Mouse (Mus musculus): ENCODE data around the gene Myom3.

Myom3 gene

DNA sequence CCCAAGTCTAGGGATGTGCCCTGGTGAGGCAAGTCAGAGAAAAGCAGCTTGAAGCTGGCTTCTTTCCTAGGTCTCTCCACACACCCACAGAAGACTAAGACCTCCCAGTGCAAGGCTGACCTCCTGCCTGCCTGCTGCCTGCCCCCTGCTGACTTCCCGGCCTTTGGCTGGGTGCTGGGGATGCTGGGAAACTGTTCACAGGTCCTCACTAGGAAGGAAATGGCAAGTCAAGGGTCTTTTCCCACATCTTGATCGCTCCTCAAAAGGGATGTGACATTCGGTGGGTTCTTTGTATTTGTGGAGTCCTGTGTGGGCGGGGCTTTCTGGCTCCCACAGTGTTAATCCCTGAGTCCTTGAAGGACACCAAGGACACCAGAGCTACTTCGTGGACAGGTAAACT lies 44.7 kb downstream of the Myom3 start:
- in situ Hi-C loops (cut with MseI, MboI): no loop called here

DNA sequence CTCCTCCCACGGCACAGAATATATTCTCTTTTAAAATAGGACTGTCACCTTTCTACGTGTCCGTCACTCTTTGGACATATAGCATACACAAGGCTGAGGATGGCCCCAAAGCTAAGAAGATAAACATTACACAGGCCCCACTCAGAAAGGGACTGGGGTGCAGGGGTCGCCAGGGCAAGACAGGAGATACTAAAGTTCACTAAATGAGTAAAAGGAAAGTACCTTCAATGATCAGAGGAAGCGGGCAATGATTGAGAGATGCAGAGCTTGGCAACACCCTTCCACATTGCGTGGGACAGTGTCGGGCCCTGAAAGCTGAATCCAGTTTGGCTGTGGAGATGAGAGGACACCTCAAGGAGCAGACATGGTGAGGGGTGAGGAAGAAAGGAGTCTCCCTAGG lies 55.4 kb downstream of the Myom3 start:
- in situ Hi-C loops (cut with MseI, MboI): no loop called here

DNA sequence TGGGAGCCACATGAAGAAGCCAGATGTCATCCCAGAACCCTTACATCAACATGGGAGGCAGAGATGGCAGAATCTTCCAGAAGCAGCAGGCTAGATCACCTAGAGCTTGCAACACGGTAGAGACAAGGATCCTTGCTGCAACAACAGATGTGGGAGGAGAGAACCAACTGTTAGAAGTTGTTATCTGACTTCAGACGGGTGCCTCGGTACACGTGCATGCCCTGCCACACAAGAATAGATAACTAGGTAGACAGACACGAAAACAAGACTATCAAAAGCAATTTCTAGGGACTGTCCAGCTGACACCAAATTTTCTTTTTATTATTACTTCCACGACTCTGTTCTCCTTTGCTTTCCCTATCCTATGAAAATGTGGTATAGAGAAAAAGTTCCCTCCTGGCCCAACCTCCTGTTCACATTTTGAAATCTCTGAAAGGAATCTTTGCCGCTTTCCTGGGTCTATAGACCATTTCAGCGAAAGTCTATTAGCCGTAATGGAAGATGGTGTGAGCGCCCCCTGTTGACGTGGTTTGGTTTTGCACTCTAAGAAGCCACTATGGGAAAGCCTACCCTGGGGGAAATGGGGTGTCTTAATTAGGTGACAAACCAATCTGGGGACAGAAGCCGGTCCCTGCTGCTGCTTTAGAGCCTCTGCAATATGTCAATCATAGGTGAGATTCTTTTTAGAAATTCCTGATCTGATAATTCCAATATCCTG lies 57.5 kb downstream of the Myom3 start:
- in situ Hi-C loops (cut with MseI, MboI): no loop called here

DNA sequence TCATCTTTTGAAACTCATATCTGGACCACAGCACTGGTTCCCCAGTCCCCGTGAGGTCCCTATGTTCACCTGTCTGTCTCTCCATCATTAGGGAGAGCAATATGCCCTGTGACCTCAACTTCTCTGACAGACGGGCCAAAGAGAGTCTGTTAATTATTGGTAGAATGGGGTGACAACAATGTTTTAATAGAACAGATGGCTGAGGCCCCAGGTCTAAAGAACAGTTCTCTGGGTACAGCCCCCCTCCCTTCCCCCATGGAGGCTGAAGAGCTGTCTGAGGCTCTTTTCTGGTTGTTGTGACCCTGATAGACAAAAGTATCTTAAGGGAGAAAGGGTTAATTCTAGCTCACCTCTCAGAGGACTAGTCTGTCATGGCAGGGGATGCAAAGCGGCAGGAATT lies 58.9 kb downstream of the Myom3 start:
- in situ Hi-C loops (cut with MseI, MboI): no loop called here

DNA sequence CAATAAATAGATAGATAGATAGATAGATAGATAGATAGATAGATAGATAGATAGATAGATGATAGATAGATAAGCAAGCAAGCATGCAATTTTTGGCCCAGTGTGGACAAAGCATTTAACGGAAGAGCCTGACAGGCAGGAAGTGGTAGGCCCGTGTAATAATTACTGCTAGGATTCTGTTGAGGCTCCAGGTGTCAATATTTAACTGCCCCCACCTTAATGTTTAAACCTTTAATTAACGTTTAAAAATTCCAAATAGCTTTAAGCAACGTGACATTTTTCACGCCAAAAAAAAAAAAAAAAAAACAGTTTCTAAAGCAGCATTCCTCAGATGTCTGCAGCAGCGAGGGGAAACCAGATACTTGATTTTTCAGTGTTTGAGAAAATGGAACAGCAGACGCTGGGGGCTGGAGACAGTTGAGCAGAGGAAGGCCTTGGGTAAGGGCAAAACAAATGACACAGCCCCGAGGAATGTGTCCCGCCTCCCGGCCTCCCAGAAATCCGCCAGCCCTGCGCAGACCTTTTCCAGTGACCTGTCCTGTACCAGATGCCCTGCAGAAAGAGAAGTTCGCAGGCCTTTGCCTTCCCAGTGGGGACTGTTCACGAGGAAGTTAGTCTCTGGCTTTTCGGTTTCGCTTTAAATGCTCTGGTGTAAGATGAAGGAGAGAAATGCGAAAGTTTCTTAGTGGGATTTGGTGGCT lies 60.5 kb downstream of the Myom3 start:
- in situ Hi-C loops (cut with MseI, MboI): no loop called here

DNA sequence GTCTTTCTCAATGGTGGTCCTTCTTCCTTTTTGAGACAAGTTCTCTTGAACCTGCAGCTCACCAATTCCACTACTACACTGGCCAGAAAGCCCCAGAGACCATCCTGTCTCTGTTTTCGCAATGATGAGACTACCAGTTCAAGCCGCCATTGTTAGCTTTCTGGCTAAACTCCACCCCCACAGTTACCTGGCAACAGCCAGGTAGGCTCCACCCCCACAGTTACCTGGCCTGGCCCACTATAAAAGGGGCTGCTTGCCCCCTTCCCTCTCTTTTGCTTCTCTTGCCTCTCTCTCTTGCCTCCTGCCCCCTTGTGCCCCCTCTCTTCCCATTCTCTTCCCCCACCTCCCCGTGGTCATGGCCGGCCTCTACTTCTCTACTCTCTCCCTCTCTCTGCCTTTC lies 62.3 kb downstream of the Myom3 start:
- in situ Hi-C loops (cut with MseI, MboI): no loop called here

DNA sequence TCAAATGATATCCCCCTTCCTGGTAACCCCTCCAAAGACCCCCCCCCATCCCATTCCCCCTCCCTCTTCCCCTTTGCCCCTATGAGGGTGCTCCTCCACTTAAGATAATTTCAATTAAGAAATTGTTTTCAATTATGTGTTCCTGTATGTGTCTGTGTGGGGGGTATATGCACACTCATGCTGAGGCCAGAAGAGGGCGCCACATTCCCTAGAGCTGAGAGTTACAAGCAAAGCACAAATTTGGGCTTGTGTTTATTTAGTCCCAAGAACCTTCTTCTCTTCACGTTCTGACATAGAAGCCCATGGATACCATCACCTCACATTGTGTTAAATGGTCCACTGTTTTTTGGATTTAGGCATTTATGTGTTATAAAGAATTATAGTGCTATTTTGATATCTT lies 63.8 kb downstream of the Myom3 start:
- in situ Hi-C loops (cut with MseI, MboI): no loop called here

DNA sequence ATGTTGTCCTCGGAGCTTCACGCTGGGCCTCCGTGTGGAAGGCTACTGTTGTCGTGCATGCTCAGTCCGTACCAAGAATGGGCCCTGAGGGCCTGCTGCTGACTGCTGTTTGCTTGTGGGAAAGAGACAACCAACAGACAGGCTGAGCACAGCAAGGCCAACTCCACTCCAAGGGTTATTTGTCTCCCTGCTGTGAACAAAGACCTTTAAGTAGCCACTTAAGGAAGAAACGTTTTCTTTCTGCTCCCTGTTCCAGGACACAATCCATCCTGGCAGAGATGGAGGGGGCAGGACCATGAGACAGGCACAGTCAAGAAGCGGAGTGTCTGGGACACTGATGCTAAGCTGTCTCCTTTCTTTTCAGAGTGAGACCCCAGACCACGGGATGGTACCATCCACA lies 64.7 kb downstream of the Myom3 start:
- in situ Hi-C loops (cut with MseI, MboI): no loop called here

DNA sequence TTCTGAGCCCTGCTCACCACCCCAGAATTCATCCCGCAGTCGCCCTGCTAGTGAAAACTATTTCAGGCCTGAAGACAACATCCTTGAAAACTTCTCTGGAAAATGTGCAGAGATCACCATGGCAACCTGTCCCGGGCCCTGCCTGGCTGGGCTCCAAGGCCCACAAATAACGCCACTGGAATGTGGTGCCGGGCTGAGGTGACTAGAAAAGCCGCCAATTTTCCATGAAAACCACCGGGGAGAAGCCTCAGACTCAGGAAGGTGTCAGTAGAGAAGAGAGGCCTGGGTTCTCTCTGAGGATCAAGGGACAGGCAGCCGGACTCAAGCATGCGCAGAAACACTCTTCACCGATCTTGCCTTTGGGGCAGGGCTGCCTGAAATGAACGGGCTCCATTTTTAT lies 69.0 kb downstream of the Myom3 start:
- in situ Hi-C loops (cut with MseI, MboI): no loop called here

DNA sequence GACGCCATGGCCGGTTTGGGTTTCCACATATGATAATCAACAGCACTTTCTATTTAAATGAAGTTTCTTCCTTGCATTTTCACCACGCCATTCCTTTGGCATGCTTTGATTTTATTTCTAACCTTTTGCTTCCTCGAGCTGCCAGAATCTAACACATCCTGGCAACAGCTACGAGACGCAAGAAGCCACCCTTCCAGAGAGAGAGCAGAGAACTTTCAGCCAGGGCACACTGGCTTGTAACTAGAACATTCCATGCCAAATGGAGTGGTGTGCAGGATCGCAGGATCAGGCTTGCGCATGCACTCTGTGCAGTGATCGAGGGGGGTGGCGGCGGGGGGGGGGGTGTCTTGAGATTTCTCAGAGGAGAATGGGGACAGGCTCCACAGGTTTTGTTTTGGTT lies 72.6 kb downstream of the Myom3 start:
- in situ Hi-C loops (cut with MseI, MboI): no loop called here

DNA sequence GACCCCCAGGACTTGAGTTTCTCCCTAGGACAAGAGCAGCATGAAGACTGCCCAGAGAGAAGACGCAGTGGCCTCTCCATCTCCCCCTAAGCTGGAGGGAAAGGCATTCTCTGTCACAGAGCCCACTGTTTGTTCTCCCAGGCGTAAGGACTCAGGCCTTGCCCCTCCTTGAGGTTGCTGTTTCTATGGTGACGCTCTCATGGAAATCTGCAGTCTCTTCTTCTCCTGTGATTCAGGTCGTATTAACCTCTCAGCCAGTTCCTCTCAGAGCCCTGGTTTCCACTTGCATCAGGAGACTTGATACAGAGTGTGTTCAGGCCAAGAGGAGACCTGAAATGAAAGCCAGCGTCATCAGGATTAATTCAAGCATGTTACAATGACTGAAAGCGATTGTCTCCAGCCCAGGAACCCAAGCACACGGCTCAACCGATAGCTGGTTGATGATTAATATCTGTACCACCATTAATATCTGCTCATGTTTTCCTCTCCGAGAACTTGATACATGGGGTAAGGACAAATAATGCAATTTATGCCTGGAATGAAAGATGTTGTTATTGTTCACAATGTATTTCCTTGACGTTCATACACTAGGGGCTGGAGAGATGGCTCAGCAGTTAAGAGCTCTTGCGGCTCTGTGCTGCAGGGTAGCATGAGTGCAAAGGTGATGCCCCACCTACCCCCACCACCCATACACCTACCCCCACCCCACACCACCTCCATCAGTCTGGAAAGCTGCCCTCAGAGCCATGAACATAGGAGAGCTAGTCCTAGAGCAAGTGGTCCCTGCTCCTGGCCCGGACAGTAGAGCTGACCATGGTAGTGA lies 74.0 kb downstream of the Myom3 start:
- in situ Hi-C loops (cut with MseI, MboI): no loop called here

DNA sequence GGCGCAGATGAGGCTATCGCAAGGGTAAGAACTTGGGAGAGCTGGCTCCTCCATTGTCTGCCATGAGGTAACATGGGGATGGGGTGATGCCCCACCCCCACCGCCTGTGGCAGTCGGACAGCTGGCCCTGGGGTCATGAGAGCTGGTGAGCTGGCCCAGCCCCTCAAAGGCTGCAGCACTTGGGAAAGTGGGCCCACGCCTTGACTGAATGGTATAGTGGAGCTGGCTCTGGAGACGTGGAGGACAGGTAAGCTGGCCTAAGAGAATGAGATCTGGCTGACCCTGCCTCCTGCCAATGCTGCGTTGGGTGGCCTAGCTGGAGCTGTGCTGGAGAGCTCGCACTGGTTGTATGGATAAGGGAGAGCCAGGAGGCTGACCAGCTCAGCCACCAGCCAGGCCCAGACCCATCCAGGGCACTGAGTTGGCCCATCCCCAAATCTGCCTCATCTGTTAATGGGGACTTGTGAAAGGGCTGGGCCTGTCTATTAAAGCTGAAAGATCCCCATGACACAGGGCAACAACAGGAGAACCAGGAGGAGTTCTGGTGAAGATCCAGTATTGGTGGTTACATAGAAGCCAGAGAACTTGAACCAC lies 74.7 kb downstream of the Myom3 start:
- in situ Hi-C loops (cut with MseI, MboI): no loop called here

DNA sequence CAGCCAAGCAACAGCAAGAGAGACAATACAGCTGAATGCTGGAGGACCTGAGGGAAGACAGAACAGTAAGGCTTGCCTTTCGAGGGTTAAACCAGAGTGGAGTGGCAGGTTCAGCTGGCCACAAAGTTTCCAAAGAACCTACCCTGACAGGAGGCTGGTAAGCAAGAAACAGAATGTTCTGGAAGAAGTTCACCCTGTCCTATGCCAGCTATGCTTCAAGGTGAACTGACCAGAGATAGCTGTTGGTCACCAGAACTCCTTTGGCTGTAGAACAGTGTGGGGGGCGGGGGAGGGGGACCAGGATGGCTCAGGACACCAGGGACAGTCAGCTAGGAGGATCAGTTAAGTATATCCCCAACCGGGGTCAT lies 79.4 kb downstream of the Myom3 start:
- in situ Hi-C loops (cut with MseI, MboI): no loop called here

DNA sequence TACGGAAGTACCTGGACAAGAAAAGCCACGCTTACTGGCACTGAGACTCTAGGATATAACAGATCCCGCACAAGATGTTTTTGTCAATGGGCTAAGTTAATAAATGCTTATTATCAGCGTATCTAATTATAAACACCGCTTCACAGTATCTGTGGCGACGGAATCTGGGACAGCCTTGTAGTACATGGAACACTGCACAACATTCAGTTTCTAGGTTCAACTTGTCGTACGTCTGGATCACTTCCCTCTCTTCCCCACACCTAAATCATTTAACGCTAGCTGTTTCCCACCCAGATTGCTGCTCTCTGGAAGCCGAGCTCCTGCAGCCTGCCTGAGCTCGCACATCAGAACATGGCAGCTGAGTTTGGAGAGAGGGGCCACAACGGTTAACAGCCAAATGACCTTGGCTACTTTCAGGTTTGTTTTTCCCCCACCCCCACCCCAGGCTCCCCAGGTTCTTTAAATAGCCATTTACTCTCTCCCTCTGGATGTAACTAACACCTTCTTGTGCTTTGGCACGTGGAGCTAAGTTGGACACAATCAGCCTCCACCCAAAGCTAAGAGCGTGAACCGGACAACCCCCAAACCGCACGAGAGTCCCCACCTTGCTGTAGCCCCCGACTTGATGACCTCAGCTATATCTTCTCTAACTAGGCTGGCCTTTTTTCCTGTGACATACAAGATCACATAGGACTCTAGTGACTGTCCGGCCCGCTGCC lies 79.9 kb downstream of the Myom3 start:
- in situ Hi-C loops (cut with MseI, MboI): no loop called here

DNA sequence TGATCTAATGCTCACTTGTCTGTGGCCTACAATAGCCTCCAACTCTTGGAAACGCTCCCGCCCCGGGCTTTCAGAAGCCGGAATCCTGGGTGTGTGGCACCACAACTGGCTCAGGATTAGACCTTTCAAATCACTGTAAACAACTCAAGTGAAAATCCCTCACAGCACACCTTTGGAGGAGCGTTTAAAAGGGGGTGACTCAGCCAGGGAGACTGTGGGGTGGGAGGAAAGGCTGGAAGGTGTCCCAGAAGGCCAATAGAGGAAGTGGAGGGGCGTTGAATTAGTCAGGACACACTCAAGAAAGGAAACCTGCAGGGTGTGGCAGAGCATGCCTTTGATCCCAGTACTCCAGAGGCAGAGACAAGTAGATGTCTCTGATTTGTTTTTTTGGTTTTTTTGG lies 84.9 kb downstream of the Myom3 start:
- in situ Hi-C loops (cut with MseI, MboI): no loop called here

DNA sequence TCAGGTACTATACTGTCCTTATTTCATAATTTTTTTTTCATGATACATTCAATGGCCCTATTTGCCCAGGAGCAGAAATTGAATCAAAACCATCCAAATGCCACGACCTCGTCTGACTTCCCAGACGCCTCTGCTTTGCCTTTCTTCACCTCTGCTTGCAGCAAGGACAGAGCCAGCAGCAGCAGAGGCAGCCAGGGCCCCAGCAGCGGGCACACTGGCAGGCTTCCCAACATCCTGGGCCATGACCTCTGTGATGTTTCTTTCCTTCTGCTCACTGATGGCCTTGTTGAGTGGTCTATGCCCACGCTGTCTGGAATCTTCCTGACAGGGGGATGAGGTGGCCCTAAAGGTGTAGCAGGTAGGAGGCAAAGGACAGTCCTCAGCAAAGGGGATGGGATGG lies 88.1 kb downstream of the Myom3 start:
- in situ Hi-C loops (cut with MseI, MboI): no loop called here

DNA sequence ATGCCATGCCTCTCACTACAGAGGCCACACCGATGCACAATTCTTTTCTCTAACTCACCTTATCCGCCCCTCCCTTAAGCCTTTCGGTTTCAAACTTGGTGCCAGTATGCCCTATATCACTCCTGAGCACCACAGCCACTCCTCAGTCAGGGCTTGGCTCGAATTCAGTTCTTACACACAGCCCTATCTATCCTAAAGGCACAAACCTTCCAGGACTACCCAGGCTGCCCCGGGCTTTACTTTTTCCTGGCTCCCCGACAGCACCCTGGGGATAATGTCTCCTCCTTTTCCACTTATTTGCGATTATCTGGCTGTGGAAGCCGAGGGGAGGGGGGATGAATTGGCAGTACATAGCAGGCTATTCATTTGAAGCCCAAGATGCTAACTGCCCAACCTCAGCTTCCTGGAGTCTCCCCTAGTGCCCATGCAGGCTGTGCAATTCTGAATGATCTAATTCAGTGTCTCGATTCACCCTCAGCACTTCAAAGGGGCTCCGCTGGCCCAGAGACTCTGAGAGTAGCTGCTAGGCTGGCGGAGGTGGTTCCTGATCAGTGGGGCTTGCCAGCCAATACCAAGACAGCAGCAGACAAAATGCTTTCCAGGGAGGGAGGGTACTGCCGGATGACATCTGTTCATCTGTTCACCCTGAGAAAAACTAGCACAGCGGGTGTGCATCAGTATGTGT lies 91.0 kb downstream of the Myom3 start:
- in situ Hi-C loops (cut with MseI, MboI): no loop called here

DNA sequence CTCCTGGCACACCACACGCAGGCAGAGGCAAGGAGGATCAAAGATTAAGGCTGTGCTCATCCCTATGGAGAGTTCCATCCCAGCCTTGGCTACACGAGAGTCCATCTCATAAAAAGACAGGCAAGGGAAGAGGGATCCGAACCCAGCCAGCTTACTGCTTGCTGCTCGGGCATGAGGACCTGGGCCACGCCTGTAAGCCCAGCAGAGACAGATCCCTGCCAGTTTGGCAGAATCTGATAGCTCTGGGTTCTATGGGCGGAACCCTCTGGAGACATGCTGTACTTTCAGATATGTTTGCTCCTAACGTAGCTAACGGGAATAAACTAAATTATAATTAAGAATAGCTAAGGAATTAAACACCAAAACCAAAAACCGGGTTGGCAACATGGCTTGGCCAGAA lies 92.4 kb downstream of the Myom3 start:
- in situ Hi-C loops (cut with MseI, MboI): no loop called here

DNA sequence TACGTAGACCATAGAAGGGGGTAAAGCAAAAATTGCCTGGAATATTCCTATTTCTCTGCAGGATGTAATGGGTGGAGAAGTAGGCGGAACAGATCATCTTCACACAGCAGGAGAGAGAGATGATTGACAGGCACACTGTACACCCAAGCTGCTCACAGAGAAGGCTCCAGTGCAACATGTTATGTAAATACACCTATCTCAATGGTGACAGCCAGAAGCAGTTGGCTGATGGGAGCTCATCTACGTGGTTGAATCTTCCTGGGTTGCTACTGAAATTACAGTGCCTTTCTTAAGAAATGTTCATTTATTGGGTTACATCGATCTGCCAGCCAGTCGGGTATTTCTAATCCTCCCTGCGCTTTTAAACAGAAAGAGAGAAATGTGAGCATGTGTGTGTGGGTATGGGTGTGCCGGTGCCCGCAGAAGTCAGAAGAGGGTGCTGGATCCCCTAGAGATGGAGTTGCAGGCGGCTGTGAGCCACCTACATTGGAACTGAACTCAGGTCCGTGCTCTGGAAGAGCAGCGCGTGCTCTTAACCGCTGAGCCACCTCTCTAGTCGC lies 94.6 kb downstream of the Myom3 start:
- in situ Hi-C loops (cut with MseI, MboI): no loop called here

DNA sequence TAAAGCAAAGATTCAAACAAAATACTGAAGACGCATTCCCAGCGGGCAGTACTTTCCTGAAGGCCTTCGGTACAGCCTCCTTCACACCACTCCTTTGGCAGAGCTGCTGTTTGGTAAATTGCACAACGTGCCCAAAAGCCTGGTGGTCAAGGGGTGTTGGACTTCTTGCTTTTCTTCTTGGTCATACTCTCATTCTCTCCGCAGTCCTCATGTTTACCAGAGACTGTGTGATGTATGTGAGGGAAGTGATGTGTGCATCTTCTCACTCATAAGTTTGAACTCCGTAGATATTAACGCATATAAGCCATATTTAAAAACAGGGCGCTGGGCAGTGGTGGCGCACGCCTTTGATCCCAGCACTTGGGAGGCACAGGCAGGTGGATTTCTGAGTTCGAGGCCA lies 95.1 kb downstream of the Myom3 start:
- in situ Hi-C loops (cut with MseI, MboI): no loop called here

DNA sequence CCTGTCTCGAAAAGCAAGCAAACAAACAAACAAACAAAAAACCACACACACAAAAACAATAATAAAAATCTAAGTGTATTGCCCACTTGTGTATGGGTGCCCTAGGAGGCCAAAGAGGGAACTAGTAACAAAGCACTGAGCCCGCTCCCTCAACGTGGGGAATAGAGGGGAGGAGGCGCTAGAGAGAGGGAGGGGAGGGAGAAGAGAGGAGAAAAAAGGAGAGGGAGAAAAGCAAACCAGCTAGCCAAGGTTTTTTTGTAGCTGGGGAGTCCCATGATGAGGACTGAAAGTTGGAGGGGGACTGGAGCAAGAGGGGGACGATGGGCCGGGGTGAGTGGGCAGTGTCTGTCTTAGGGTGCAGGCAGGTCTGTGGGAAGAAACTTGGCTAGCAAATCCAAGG lies 95.6 kb downstream of the Myom3 start:
- in situ Hi-C loops (cut with MseI, MboI): no loop called here

Data from mouse trophoblast stem cell (cell line).